Mouse (Mus musculus) heart, postnatal 14 days (tissue): ENCODE measurements around the gene Crtc1. TPM values are rescaled to one million over a fixed set of nuclear protein-coding genes. Genes with fewer than 3 reads are reported as not detected.

Experiments
- DNase-seq, 2 experiments: peaks; one replicate each; pipeline ENCODE4 v3.0.0; 2021 to 2022
- intact Hi-C: fragments of 180-260 bp; cut with DNase I; formaldehyde crosslinking; loops from one replicate; pipeline ENCODE4 v1.15.1; 2025
- total RNA-seq, 2 experiments: library from RNA; stranded (reverse); gene quantifications; 2 replicates each; pipeline ENCODE4 v1.2.3; 2021

The Crtc1 gene
- total RNA-seq, 2 experiments from 2014 or later, result 7.7 to 9.5 TPM

GRCm38 (mm10) chr8:70397611-70398563, 41.5 kb downstream of the Crtc1 start:
- no peak for DNase-seq
- intact Hi-C loops, result no loop called here

GRCm38 (mm10) chr8:70396184-70396583, 43.2 kb downstream of the Crtc1 start:
- intact Hi-C loops, result no loop called here
- no peak for DNase-seq

GRCm38 (mm10) chr8:70395649-70396048, 43.7 kb downstream of the Crtc1 start:
- peak; percentile 65 to 81 for DNase-seq
- intact Hi-C loops, result no loop called here

- intact Hi-C loops, result no loop called here
- DNase-seq, result no peak
These were observed 44.9 kb downstream of the Crtc1 start for GRCm38 (mm10) chr8:70394269-70394998.

GRCm38 (mm10) chr8:70393087-70393486, 46.3 kb downstream of the Crtc1 start:
- intact Hi-C loops, result no loop called here
- DNase-seq, result no peak

- intact Hi-C loops, result loop anchor here (10.0 kb wide), 1 partner anchor 195 kb away; no protein-coding TSS in a partner anchor
- no peak for DNase-seq
These were observed 49.7 kb downstream of the Crtc1 start for GRCm38 (mm10) chr8:70389678-70390077.

- DNase-seq, result peak; percentile 75 to 87
- intact Hi-C loops, result loop anchor here (1.0 to 10.0 kb wide), 2 partner anchors 120 to 202 kb away; no protein-coding TSS in a partner anchor
These were observed 56.1 kb downstream of the Crtc1 start for GRCm38 (mm10) chr8:70383287-70383686.

- intact Hi-C loops, result loop anchor here (10.0 kb wide), 1 partner anchor 205 kb away; no protein-coding TSS in a partner anchor
These were observed 59.3 kb downstream of the Crtc1 start for GRCm38 (mm10) chr8:70380069-70380468.

GRCm38 (mm10) chr8:70377049-70377448, 62.3 kb downstream of the Crtc1 start:
- intact Hi-C loops, result no loop called here
- DNase-seq, result no peak

More at GRCm38 (mm10) chr8:70380069-70380468, 59.3 kb downstream of the Crtc1 start:
- DNase-seq, result no peak

- DNase-seq, result no peak
- intact Hi-C loops, result no loop called here
These were observed 63.1 kb downstream of the Crtc1 start for GRCm38 (mm10) chr8:70376275-70376741.

- intact Hi-C loops, result no loop called here
- peak in 1 of 2 experiments; percentile 32 for DNase-seq
These were observed 64.0 kb downstream of the Crtc1 start for GRCm38 (mm10) chr8:70375212-70375859.

- DNase-seq, result peak; percentile 65 to 79
- intact Hi-C loops, result no loop called here
These were observed 65.0 kb downstream of the Crtc1 start for GRCm38 (mm10) chr8:70374318-70374927.

- DNase-seq, result no peak
- intact Hi-C loops, result no loop called here
These were observed 65.7 kb downstream of the Crtc1 start, which contains the start of gene Comp for GRCm38 (mm10) chr8:70373397-70374317. Comp (plus strand) TSS chr8:70373558.

GRCm38 (mm10) chr8:70371951-70372350, 67.4 kb downstream of the Crtc1 start:
- no peak for DNase-seq

GRCm38 (mm10) chr8:70370476-70370875, 68.9 kb downstream of the Crtc1 start:
- intact Hi-C loops, result no loop called here
- DNase-seq, result no peak

More at GRCm38 (mm10) chr8:70371951-70372350, 67.4 kb downstream of the Crtc1 start:
- intact Hi-C loops, result no loop called here

GRCm38 (mm10) chr8:70366588-70366987, 72.8 kb downstream of the Crtc1 start:
- intact Hi-C loops, result no loop called here
- DNase-seq, result no peak

GRCm38 (mm10) chr8:70364066-70364465, 75.3 kb downstream of the Crtc1 start:
- intact Hi-C loops, result no loop called here
- DNase-seq, result peak in 1 of 2 experiments; percentile 52

GRCm38 (mm10) chr8:70361484-70362032, 77.8 kb downstream of the Crtc1 start:
- no peak for DNase-seq
- intact Hi-C loops, result no loop called here
